Mouse (Mus musculus): ENCODE data around the gene Prtn3. TPM values are rescaled to one million over a fixed set of nuclear protein-coding genes. Genes with fewer than 3 reads are reported as not detected.

The Prtn3 gene
- polyA plus RNA-seq, 1 experiment from 2014 or later: 10.9 TPM

DNA sequence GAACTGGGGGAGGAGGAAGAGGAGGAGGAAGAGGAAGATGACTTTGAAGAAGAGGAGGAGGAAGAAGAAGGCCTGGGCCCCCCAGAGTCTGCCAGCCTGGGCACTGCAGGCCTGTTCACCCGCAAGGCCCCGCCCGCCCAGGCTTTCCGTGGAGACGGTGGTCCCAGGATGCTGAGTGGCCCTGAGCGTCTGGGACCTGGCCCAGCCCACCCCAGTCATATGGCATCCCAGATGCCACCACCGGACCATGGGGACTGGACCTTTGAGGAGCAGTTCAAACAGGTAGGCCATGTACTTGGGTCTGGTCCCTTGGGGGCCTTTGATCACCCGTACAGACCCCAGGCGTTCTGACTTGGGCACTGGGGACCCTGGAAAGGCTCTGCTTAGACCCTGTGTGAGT, 57.5 kb downstream of the Prtn3 start:
- H3K4me3 ChIP-seq (ENCODE audit: low read depth, low read length): no peak overlapping the region
- H3K9me3 ChIP-seq (replicated peaks; ENCODE audit: control insufficient read depth, low read length): no peaks in the 10 kb centered on the region
- peaks cover 16% of the 10 kb centered on the region; the same call in 1 of the 2 replicates for H3K4me1 ChIP-seq (ENCODE audit: control insufficient read depth, insufficient read depth, low read length)
- H3K36me3 ChIP-seq (replicated peaks; ENCODE audit: control insufficient read depth, insufficient read depth, low read depth, low read length): no peaks in the 10 kb centered on the region; the same call in 1 of the 2 replicates
- no peak overlapping the region for H3K27ac ChIP-seq (replicated peaks; ENCODE audit: low read depth, low read length)
- no peak overlapping the region for H3K4me2 ChIP-seq (ENCODE audit: low read depth, low read length)
- H3K27me3 ChIP-seq (ENCODE audit: control insufficient read depth, insufficient read depth, low read length): no peaks in the 10 kb centered on the region
- no peak for ATAC-seq (replicated peaks; ENCODE audit: insufficient number of reproducible peaks, low FRiP score, low TSS enrichment, low read depth)
- DNase-seq (ENCODE audit: low spot score): no peak
- no peak overlapping the region; the same call in 1 of the 2 replicates for H3K9ac ChIP-seq (replicated peaks; ENCODE audit: low read length)
- 89% methylated on average over 9 of the region's 9 CpGs for WGBS

DNA sequence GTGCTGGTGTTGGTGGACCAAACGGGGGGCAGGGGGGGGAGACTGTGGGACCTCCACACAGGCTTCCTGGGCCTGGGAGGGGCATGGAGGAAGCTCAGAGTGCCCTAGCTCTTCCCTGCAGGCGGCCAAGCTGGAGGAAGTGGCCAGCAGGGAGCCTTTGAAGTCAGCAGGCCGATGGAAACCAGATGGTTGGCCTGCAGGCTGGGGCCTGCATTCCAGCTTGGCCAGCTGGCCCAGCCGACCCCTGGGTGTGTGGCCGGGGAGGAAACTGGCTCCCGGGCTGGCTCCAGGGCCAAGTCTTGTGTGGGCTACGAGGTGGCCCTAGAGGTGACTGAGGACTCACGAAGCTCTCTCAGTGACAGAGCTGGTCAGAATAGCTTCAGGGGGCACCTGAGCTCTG, 58.5 kb downstream of the Prtn3 start:
- ATAC-seq (replicated peaks; ENCODE audit: insufficient number of reproducible peaks, low FRiP score, low TSS enrichment, low read depth) (no peak), DNase-seq (ENCODE audit: low spot score) (peak; percentile 67)
- H3K27ac ChIP-seq (replicated peaks; ENCODE audit: low read depth, low read length): peak overlapping the region; percentile 52
- no peaks in the 10 kb centered on the region for H3K27me3 ChIP-seq (ENCODE audit: control insufficient read depth, insufficient read depth, low read length)
- peak overlapping the region; percentile 18; the same call in 1 of the 2 replicates for H3K9ac ChIP-seq (replicated peaks; ENCODE audit: low read length)
- 0 out of 2 replicates have a peak overlapping the region, but pooled peaks have one; percentile 16 for H3K4me2 ChIP-seq (ENCODE audit: low read depth, low read length)
- H3K36me3 ChIP-seq (replicated peaks; ENCODE audit: control insufficient read depth, insufficient read depth, low read depth, low read length): no peaks in the 10 kb centered on the region; the same call in 1 of the 2 replicates
- H3K9me3 ChIP-seq (replicated peaks; ENCODE audit: control insufficient read depth, low read length): no peaks in the 10 kb centered on the region
- H3K4me1 ChIP-seq (ENCODE audit: control insufficient read depth, insufficient read depth, low read length): peaks cover 16% of the 10 kb centered on the region; the same call in 1 of the 2 replicates
- no peak overlapping the region for H3K4me3 ChIP-seq (ENCODE audit: low read depth, low read length)
- WGBS: 10% methylated on average over 8 of the region's 8 CpGs

Small RNA genes lying within 50 kb of the gene (microRNA-seq; reads per million reads assigned to microRNA genes)
- gene Mir6910 (ENCODE audit: borderline number of aligned reads): not detected

Other genes with a start within 250 kb of the Prtn3 start
- 9.8 and 10.5 TPM in 2 replicates for gene Shc2, start 236.6 kb upstream of the Prtn3 start, polyA plus RNA-seq (2014; fragmentation: Nextera tagmentation; extraction: Ambion mirVana)
- gene Odf3l2, start 228.7 kb upstream of the Prtn3 start, polyA plus RNA-seq (2014; fragmentation: Nextera tagmentation; extraction: Ambion mirVana): not detected in 2 replicates
- gene Madcam1, start 209.9 kb upstream of the Prtn3 start, polyA plus RNA-seq (2014; fragmentation: Nextera tagmentation; extraction: Ambion mirVana): 3.9 and 5.5 TPM in 2 replicates
- 65.6 and 67.3 TPM in 2 replicates for gene Tpgs1, start 205.1 kb upstream of the Prtn3 start, polyA plus RNA-seq (2014; fragmentation: Nextera tagmentation; extraction: Ambion mirVana)
- 150 and 157 TPM in 2 replicates for gene Cdc34, start 192.3 kb upstream of the Prtn3 start, polyA plus RNA-seq (2014; fragmentation: Nextera tagmentation; extraction: Ambion mirVana)
- gene Gzmm, start 185.5 kb upstream of the Prtn3 start, polyA plus RNA-seq (2014; fragmentation: Nextera tagmentation; extraction: Ambion mirVana): 0.77 TPM in 1 of 2 replicates, not detected in the other
- 630 and 667 TPM in 2 replicates for gene Bsg, start 170.0 kb upstream of the Prtn3 start, polyA plus RNA-seq (2014; fragmentation: Nextera tagmentation; extraction: Ambion mirVana)
- gene Hcn2, start 157.8 kb upstream of the Prtn3 start, polyA plus RNA-seq (2014; fragmentation: Nextera tagmentation; extraction: Ambion mirVana): 0.14 and 0.21 TPM in 2 replicates
- 30.5 and 35.6 TPM in 2 replicates for gene Polrmt, start 127.9 kb upstream of the Prtn3 start, polyA plus RNA-seq (2014; fragmentation: Nextera tagmentation; extraction: Ambion mirVana)
- gene Fgf22, start 119.4 kb upstream of the Prtn3 start, polyA plus RNA-seq (2014; fragmentation: Nextera tagmentation; extraction: Ambion mirVana): 0.25 and 0.38 TPM in 2 replicates
- 65.1 and 72.7 TPM in 2 replicates for gene Rnf126, start 107.5 kb upstream of the Prtn3 start, polyA plus RNA-seq (2014; fragmentation: Nextera tagmentation; extraction: Ambion mirVana)
- gene Fstl3, start 97.2 kb upstream of the Prtn3 start, polyA plus RNA-seq (2014; fragmentation: Nextera tagmentation; extraction: Ambion mirVana): 2.4 and 2.7 TPM in 2 replicates
- not detected in 2 replicates for gene Prss57, start 83.5 kb upstream of the Prtn3 start, polyA plus RNA-seq (2014; fragmentation: Nextera tagmentation; extraction: Ambion mirVana)
- 85.7 and 102 TPM in 2 replicates for gene Palm, start 80.9 kb upstream of the Prtn3 start, polyA plus RNA-seq (2014; fragmentation: Nextera tagmentation; extraction: Ambion mirVana)
- gene Misp, start 53.5 kb upstream of the Prtn3 start, polyA plus RNA-seq (2014; fragmentation: Nextera tagmentation; extraction: Ambion mirVana): 0.39 and 0.82 TPM in 2 replicates
- gene Ptbp1, start 20.0 kb upstream of the Prtn3 start, polyA plus RNA-seq (2014; fragmentation: Nextera tagmentation; extraction: Ambion mirVana): 237 and 257 TPM in 2 replicates
- gene Plppr3, start 158 bp downstream of the Prtn3 start, polyA plus RNA-seq (2014; fragmentation: Nextera tagmentation; extraction: Ambion mirVana): 78.3 and 85.8 TPM in 2 replicates
- 0.50 and 0.88 TPM in 2 replicates for gene Elane, start 11.8 kb downstream of the Prtn3 start, polyA plus RNA-seq (2014; fragmentation: Nextera tagmentation; extraction: Ambion mirVana)
- gene Cfd, start 16.4 kb downstream of the Prtn3 start, polyA plus RNA-seq (2014; fragmentation: Nextera tagmentation; extraction: Ambion mirVana): not detected in 2 replicates
- 36.5 and 36.9 TPM in 2 replicates for gene Med16, start 34.4 kb downstream of the Prtn3 start, polyA plus RNA-seq (2014; fragmentation: Nextera tagmentation; extraction: Ambion mirVana)
- 4.3 and 11.5 TPM in 2 replicates for gene Gm26602, start 36.4 kb downstream of the Prtn3 start, polyA plus RNA-seq (2014; fragmentation: Nextera tagmentation; extraction: Ambion mirVana)
- 0.48 and 0.75 TPM in 2 replicates for gene Kiss1r, start 42.5 kb downstream of the Prtn3 start, polyA plus RNA-seq (2014; fragmentation: Nextera tagmentation; extraction: Ambion mirVana)
- gene R3hdm4, start 46.7 kb downstream of the Prtn3 start, polyA plus RNA-seq (2014; fragmentation: Nextera tagmentation; extraction: Ambion mirVana): 116 and 122 TPM in 2 replicates
- 5.0 and 5.2 TPM in 2 replicates for gene Arid3a, start 52.6 kb downstream of the Prtn3 start, polyA plus RNA-seq (2014; fragmentation: Nextera tagmentation; extraction: Ambion mirVana)
- 118 and 123 TPM in 2 replicates for gene Wdr18, start 85.7 kb downstream of the Prtn3 start, polyA plus RNA-seq (2014; fragmentation: Nextera tagmentation; extraction: Ambion mirVana)
- 0.21 and 0.22 TPM in 2 replicates for gene Grin3b, start 96.2 kb downstream of the Prtn3 start, polyA plus RNA-seq (2014; fragmentation: Nextera tagmentation; extraction: Ambion mirVana)
- 13.4 and 13.7 TPM in 2 replicates for gene Tmem259, start 109.9 kb downstream of the Prtn3 start, polyA plus RNA-seq (2014; fragmentation: Nextera tagmentation; extraction: Ambion mirVana)
- gene Cnn2, start 114.1 kb downstream of the Prtn3 start, polyA plus RNA-seq (2014; fragmentation: Nextera tagmentation; extraction: Ambion mirVana): 255 and 271 TPM in 2 replicates
- gene Abca7, start 122.0 kb downstream of the Prtn3 start, polyA plus RNA-seq (2014; fragmentation: Nextera tagmentation; extraction: Ambion mirVana): 0.98 and 1.3 TPM in 2 replicates
- gene Arhgap45, start 142.2 kb downstream of the Prtn3 start, polyA plus RNA-seq (2014; fragmentation: Nextera tagmentation; extraction: Ambion mirVana): 5.2 and 6.7 TPM in 2 replicates
- gene Polr2e, start 165.3 kb downstream of the Prtn3 start, polyA plus RNA-seq (2014; fragmentation: Nextera tagmentation; extraction: Ambion mirVana): 266 and 287 TPM in 2 replicates
- 515 and 565 TPM in 2 replicates for gene Gpx4, start 172.7 kb downstream of the Prtn3 start, polyA plus RNA-seq (2014; fragmentation: Nextera tagmentation; extraction: Ambion mirVana)
- 5.6 and 6.6 TPM in 2 replicates for gene Sbno2, start 231.1 kb downstream of the Prtn3 start, polyA plus RNA-seq (2014; fragmentation: Nextera tagmentation; extraction: Ambion mirVana)
- 16.6 and 18.5 TPM in 2 replicates for gene Stk11, start 241.3 kb downstream of the Prtn3 start, polyA plus RNA-seq (2014; fragmentation: Nextera tagmentation; extraction: Ambion mirVana)